Mouse (Mus musculus) limb, embryonic 14.5 days (tissue): ENCODE results near the gene Ggt5. TPM values are rescaled to one million over a fixed set of nuclear protein-coding genes. Genes with fewer than 3 reads are reported as not detected.

ENCODE experiments used
- ATAC-seq: fragments of 200-750 bp; cut with Nextera tagmentation; 2 replicates; pipeline ENCODE4 v1.8.0; 2017; ENCODE audit warnings: low read depth, moderate number of reproducible peaks, moderate TSS enrichment; ENCODE audit not compliant: low FRiP score
- DNase-seq: peaks from one replicate; pipeline ENCODE4 v3.0.0-alpha.2; 2015; ENCODE audit warnings: low spot score
- H3K27ac ChIP-seq: fragments of 300-500 bp; sonication (generic); replicated peaks from 2 replicates; pipeline ENCODE4 v1.5.1; 2014; ENCODE audit warnings: low read depth, mild to moderate bottlenecking, low read length, moderate library complexity, mixed read lengths
- H3K27me3 ChIP-seq: fragments of 300-500 bp; sonication (generic); 2 replicates; pipeline ENCODE4 v1.6.1; 2014; ENCODE audit warnings: low read length, mixed read lengths; ENCODE audit not compliant: control insufficient read depth, insufficient read depth
- H3K36me3 ChIP-seq: fragments of 300-500 bp; sonication (generic); 2 replicates; pipeline ENCODE4 v1.6.1; 2014; ENCODE audit warnings: mild to moderate bottlenecking, low read length, moderate library complexity, mixed read lengths; ENCODE audit not compliant: control insufficient read depth, insufficient read depth
- H3K4me1 ChIP-seq: fragments of 300-500 bp; sonication (generic); 2 replicates; pipeline ENCODE4 v1.6.1; 2014; ENCODE audit warnings: antibody characterized with exemption, low read length, mixed read lengths; ENCODE audit not compliant: control insufficient read depth, insufficient read depth
- H3K4me2 ChIP-seq: fragments of 300-500 bp; sonication (generic); replicated peaks from 2 replicates; pipeline ENCODE4 v1.6.1; 2014; ENCODE audit warnings: low read depth, mild to moderate bottlenecking, low read length, moderate library complexity; ENCODE audit not compliant: severe bottlenecking
- H3K4me3 ChIP-seq: fragments of 300-500 bp; sonication (generic); replicated peaks from 2 replicates; pipeline ENCODE4 v1.5.1; 2014; ENCODE audit warnings: low read length
- H3K9ac ChIP-seq: fragments of 300-500 bp; sonication (generic); 2 replicates; pipeline ENCODE4 v1.6.1; 2014; ENCODE audit warnings: mild to moderate bottlenecking, low read depth, low read length, moderate library complexity; ENCODE audit not compliant: severe bottlenecking
- H3K9me3 ChIP-seq: fragments of 300-500 bp; sonication (generic); 2 replicates; pipeline ENCODE4 v1.6.1; 2016; ENCODE audit warnings: low read length; ENCODE audit not compliant: control insufficient read depth
- POLR2A ChIP-seq: fragments of 200-500 bp; IDR thresholded peaks from 2 replicates; pipeline ENCODE4 v1.8.0; 2012; ENCODE audit warnings: inconsistent platforms, mild to moderate bottlenecking, moderate library complexity, borderline replicate concordance; ENCODE audit not compliant: insufficient read depth, insufficient read length; ENCODE audit errors: extremely low read depth
- WGBS: fragments of 180-500 bp; shearing (Covaris S2); extraction: QIAGEN DNeasy Blood & Tissue Kit; methylation state at CpG from one replicate; pipeline ENCODE4 v1.1.7; 2014; 5-methylcytosine and 5-hydroxymethylcytosine counted together
- polyA plus RNA-seq, 2 experiments: library from polyadenylated mRNA; depleted of rRNA in 1 of 2; stranded (reverse) in 1 of 2; unstranded in 1 of 2; fragments of >200 nt; fragmentation: Nextera tagmentation in 1 of 2; extraction: Ambion mirVana in 1 of 2; gene quantifications; 2 replicates each; pipeline versions ENCODE4 v1.2.1 to v1.2.3; 2012 to 2014

Ggt5 gene
- polyA plus RNA-seq, 2 experiments: 1.1 to 7.5 TPM

- DNase-seq: no peak
- Histone ChIP-seq H3K9ac (peak within 1 kb of the TSS; percentile 32; the same call in 1 of the 2 replicates), H3K4me1 (peaks cover 4% of the 10 kb centered on the region; the same call in 1 of the 2 replicates), H3K36me3 (peaks cover 18% of the 10 kb centered on the region), H3K9me3 (no peaks in the 10 kb centered on the region), H3K27me3 (no peaks in the 10 kb centered on the region), H3K4me3 (no peak within 1 kb of the TSS), H3K27ac (no peak within 1 kb of the TSS), H3K4me2 (peak within 1 kb of the TSS; percentile 24)
- TF ChIP-seq POLR2A: no peak
- peak; percentile 53; the same call in 1 of the 2 replicates for ATAC-seq
- 5% methylated on average over 11 of the region's 11 CpGs for WGBS
Measured at GRCm38 (mm10) chr10:75643741-75644343, 54.7 kb downstream of the Ggt5 start, which contains the start of gene Susd2. Gene Susd2, minus strand, starts transcription at chr10:75644008.

- no peak for TF ChIP-seq POLR2A
- H3K36me3 ChIP-seq: peaks cover 34% of the 10 kb centered on the region
- 96% methylated on average over 8 of the region's 8 CpGs for WGBS
Measured at GRCm38 (mm10) chr10:75645616-75646015, 56.5 kb downstream of the Ggt5 start.

GRCm38 (mm10) chr10:75646406-75646805 is 57.3 kb downstream of the Ggt5 start:
- DNase-seq (no peak), ATAC-seq (no peak)
- no peak for TF ChIP-seq POLR2A
- H3K27me3 ChIP-seq: no peaks in the 10 kb centered on the region
- H3K4me2 ChIP-seq: no peak overlapping the region
- WGBS: 91% methylated on average over 6 of the region's 6 CpGs
- H3K36me3 ChIP-seq: peaks cover 42% of the 10 kb centered on the region
- H3K27ac ChIP-seq: no peak overlapping the region
- H3K9me3 ChIP-seq: no peaks in the 10 kb centered on the region
- H3K4me3 ChIP-seq: no peak overlapping the region
- H3K4me1 ChIP-seq: peaks cover 4% of the 10 kb centered on the region; the same call in 1 of the 2 replicates
- no peak overlapping the region for H3K9ac ChIP-seq

More at GRCm38 (mm10) chr10:75645616-75646015, 56.5 kb downstream of the Ggt5 start:
- Histone ChIP-seq H3K4me3 (no peak overlapping the region), H3K9me3 (no peaks in the 10 kb centered on the region), H3K27me3 (no peaks in the 10 kb centered on the region), H3K27ac (no peak overlapping the region), H3K9ac (no peak overlapping the region), H3K4me1 (peaks cover 4% of the 10 kb centered on the region; the same call in 1 of the 2 replicates), H3K4me2 (no peak overlapping the region)
- no peak for DNase-seq
- ATAC-seq: no peak

DNA sequence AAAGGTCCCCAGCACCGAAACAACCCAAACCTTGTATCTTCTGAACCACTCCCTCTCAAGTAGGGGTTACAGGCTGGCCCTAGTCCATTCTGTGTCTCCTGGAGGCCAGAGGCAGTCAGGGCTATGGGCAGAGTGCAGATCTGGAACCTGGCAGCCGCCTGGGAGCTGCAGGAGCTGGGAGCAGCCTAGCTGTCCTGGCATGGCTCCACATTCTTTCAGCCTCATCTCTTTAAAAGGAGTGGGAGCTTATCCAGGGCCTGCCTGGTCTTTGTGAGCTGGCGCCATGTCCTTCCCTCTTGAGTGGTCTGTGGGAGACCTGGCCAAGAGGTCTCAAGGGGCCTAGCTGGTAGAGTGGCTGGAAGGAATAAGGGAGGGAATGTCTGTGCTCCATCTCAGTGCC is 58.2 kb downstream of the Ggt5 start:
- Histone ChIP-seq H3K9me3 (no peaks in the 10 kb centered on the region), H3K4me3 (no peak overlapping the region), H3K27me3 (no peaks in the 10 kb centered on the region), H3K4me2 (no peak overlapping the region), H3K27ac (no peak overlapping the region), H3K4me1 (peaks cover 4% of the 10 kb centered on the region; the same call in 1 of the 2 replicates), H3K36me3 (peaks cover 52% of the 10 kb centered on the region), H3K9ac (no peak overlapping the region)
- ATAC-seq (no peak), DNase-seq (peak; percentile 45)
- WGBS: 79% methylated on average over 3 of the region's 3 CpGs
- TF ChIP-seq POLR2A: no peak

GRCm38 (mm10) chr10:75648091-75648490 is 59.0 kb downstream of the Ggt5 start:
- TF ChIP-seq POLR2A: no peak
- H3K4me3 ChIP-seq: no peak overlapping the region
- no peak for DNase-seq
- no peak for ATAC-seq
- no peak overlapping the region for H3K27ac ChIP-seq
- no peaks in the 10 kb centered on the region for H3K27me3 ChIP-seq
- no peaks in the 10 kb centered on the region for H3K9me3 ChIP-seq
- H3K9ac ChIP-seq: no peak overlapping the region
- no peak overlapping the region for H3K4me2 ChIP-seq
- peaks cover 59% of the 10 kb centered on the region for H3K36me3 ChIP-seq
- WGBS: 93% methylated on average over 6 of the region's 6 CpGs
- peaks cover 4% of the 10 kb centered on the region; the same call in 1 of the 2 replicates for H3K4me1 ChIP-seq

- TF ChIP-seq POLR2A: no peak
- H3K36me3 ChIP-seq: peaks cover 67% of the 10 kb centered on the region
- ATAC-seq (no peak), DNase-seq (no peak)
- no peaks in the 10 kb centered on the region for H3K4me1 ChIP-seq
- H3K4me3 ChIP-seq: no peak overlapping the region
- no peaks in the 10 kb centered on the region for H3K27me3 ChIP-seq
- 93% methylated on average over 7 of the region's 7 CpGs for WGBS
- no peaks in the 10 kb centered on the region for H3K9me3 ChIP-seq
- H3K9ac ChIP-seq: no peak overlapping the region
- no peak overlapping the region for H3K27ac ChIP-seq
- H3K4me2 ChIP-seq: no peak overlapping the region
Measured at GRCm38 (mm10) chr10:75649001-75649400, 59.9 kb downstream of the Ggt5 start.
